Mouse (Mus musculus) stomach, embryonic 14.5 days (tissue): ENCODE results near the gene Creb3l1. TPM values are rescaled to one million over a fixed set of nuclear protein-coding genes. Genes with fewer than 3 reads are reported as not detected.

Source experiments
- ATAC-seq: fragments of 200-750 bp; cut with Nextera tagmentation; 2 replicates; pipeline ENCODE4 v1.8.0; 2017; ENCODE audit warnings: low read depth, moderate TSS enrichment; ENCODE audit not compliant: insufficient number of reproducible peaks, insufficient read depth, low FRiP score
- H3K27ac ChIP-seq: fragments of 300-500 bp; sonication (generic); 2 replicates; pipeline ENCODE4 v1.5.1; 2014; ENCODE audit warnings: mild to moderate bottlenecking, low read length, moderate library complexity, mixed read lengths
- H3K27me3 ChIP-seq: fragments of 300-500 bp; sonication (generic); 2 replicates; pipeline ENCODE4 v1.6.1; 2014; ENCODE audit warnings: low read length, control low read depth, mixed read lengths; ENCODE audit not compliant: control insufficient read depth, insufficient read depth
- H3K36me3 ChIP-seq: fragments of 300-500 bp; sonication (generic); 2 replicates; pipeline ENCODE4 v1.6.1; 2014; ENCODE audit warnings: mild to moderate bottlenecking, control low read depth, low read length, moderate library complexity, mixed read lengths; ENCODE audit not compliant: control insufficient read depth, insufficient read depth
- H3K4me1 ChIP-seq: fragments of 300-500 bp; sonication (generic); 2 replicates; pipeline ENCODE4 v1.6.1; 2014; ENCODE audit warnings: low read length, control low read depth, mixed read lengths; ENCODE audit not compliant: control insufficient read depth, insufficient read depth
- H3K4me2 ChIP-seq: fragments of 300-500 bp; sonication (generic); replicated peaks from 2 replicates; pipeline ENCODE4 v1.6.1; 2014; ENCODE audit warnings: low read depth, low read length, control low read depth
- H3K4me3 ChIP-seq: fragments of 300-500 bp; sonication (generic); 2 replicates; pipeline ENCODE4 v1.5.1; 2014; ENCODE audit warnings: low read depth, low read length, control low read depth
- H3K9ac ChIP-seq: fragments of 300-500 bp; sonication (generic); replicated peaks from 2 replicates; pipeline ENCODE4 v1.6.1; 2014; ENCODE audit warnings: low read depth, mild to moderate bottlenecking, control low read depth, low read length, moderate library complexity, mixed read lengths
- H3K9me3 ChIP-seq: fragments of 300-500 bp; sonication (generic); 2 replicates; pipeline ENCODE4 v1.6.1; 2016; ENCODE audit warnings: low read depth, low read length, control low read depth; ENCODE audit not compliant: control insufficient read depth
- WGBS: fragments of 180-500 bp; shearing (Covaris S2); extraction: QIAGEN DNeasy Blood & Tissue Kit; methylation state at CpG from one replicate; pipeline ENCODE4 v1.1.7; 2014; 5-methylcytosine and 5-hydroxymethylcytosine counted together
- polyA plus RNA-seq: library from polyadenylated mRNA; unstranded; fragments of >200 nt; fragmentation: Nextera tagmentation; extraction: Ambion mirVana; gene quantifications from 2 replicates; pipeline ENCODE4 v1.2.1, GENCODE M21; 2014

The Creb3l1 gene
- 33.2 and 35.2 TPM in 2 replicates for polyA plus RNA-seq

- no peaks in the 10 kb centered on the region for H3K27me3 ChIP-seq
- H3K4me3 ChIP-seq, result peak within 1 kb of the TSS; percentile 84
- no peaks in the 10 kb centered on the region for H3K36me3 ChIP-seq
- WGBS, result under 1% methylated on average over 24 of the region's 27 CpGs
- peak within 1 kb of the TSS; percentile 86 for H3K27ac ChIP-seq
- peak within 1 kb of the TSS; percentile 52 for H3K9ac ChIP-seq
- no peaks in the 10 kb centered on the region for H3K9me3 ChIP-seq
- peak; percentile 28 for ATAC-seq
- peak within 1 kb of the TSS; percentile 87 for H3K4me2 ChIP-seq
- peaks cover 34% of the 10 kb centered on the region for H3K4me1 ChIP-seq
Measured at GRCm38 (mm10) chr2:92024274-92024672, at the start of gene Creb3l1. Gene Creb3l1 (minus strand): TSS chr2:92024502.

- ATAC-seq, result no peak
- Histone ChIP-seq H3K27me3 (no peaks in the 10 kb centered on the region), H3K36me3 (no peaks in the 10 kb centered on the region), H3K4me1 (no peaks in the 10 kb centered on the region), H3K9ac (no peak overlapping the region), H3K4me2 (no peak overlapping the region), H3K4me3 (no peak overlapping the region), H3K27ac (no peak overlapping the region), H3K9me3 (no peaks in the 10 kb centered on the region)
- WGBS, result 79% methylated on average over 4 of the region's 4 CpGs
Measured at GRCm38 (mm10) chr2:92071143-92071542, 46.8 kb upstream of the Creb3l1 start.

- no peak overlapping the region for H3K4me2 ChIP-seq
- 69% methylated on average over 5 of the region's 5 CpGs for whole genome bisulfite sequencing
Measured at GRCm38 (mm10) chr2:92069630-92070029, 45.3 kb upstream of the Creb3l1 start.

GRCm38 (mm10) chr2:92067600-92067999 lies 43.3 kb upstream of the Creb3l1 start:
- no peak for ATAC-seq
- no peak overlapping the region for H3K9ac ChIP-seq
- H3K27ac ChIP-seq, result no peak overlapping the region
- no peak overlapping the region for H3K4me3 ChIP-seq
- no peak overlapping the region for H3K4me2 ChIP-seq
- H3K27me3 ChIP-seq, result no peaks in the 10 kb centered on the region
- H3K36me3 ChIP-seq, result no peaks in the 10 kb centered on the region
- H3K9me3 ChIP-seq, result no peaks in the 10 kb centered on the region
- H3K4me1 ChIP-seq, result no peaks in the 10 kb centered on the region
- WGBS, result 53% methylated on average over 3 of the region's 3 CpGs

More at GRCm38 (mm10) chr2:92069630-92070029, 45.3 kb upstream of the Creb3l1 start:
- H3K27ac ChIP-seq, result no peak overlapping the region
- H3K9ac ChIP-seq, result no peak overlapping the region
- no peak overlapping the region for H3K4me3 ChIP-seq
- no peaks in the 10 kb centered on the region for H3K36me3 ChIP-seq
- H3K9me3 ChIP-seq, result no peaks in the 10 kb centered on the region
- H3K27me3 ChIP-seq, result no peaks in the 10 kb centered on the region
- H3K4me1 ChIP-seq, result no peaks in the 10 kb centered on the region
- ATAC-seq, result no peak

- Histone ChIP-seq H3K4me1 (no peaks in the 10 kb centered on the region), H3K9me3 (no peaks in the 10 kb centered on the region), H3K27ac (no peak overlapping the region), H3K36me3 (no peaks in the 10 kb centered on the region), H3K4me3 (no peak overlapping the region), H3K4me2 (no peak overlapping the region), H3K9ac (no peak overlapping the region), H3K27me3 (no peaks in the 10 kb centered on the region)
- no peak for ATAC-seq
- WGBS, result 53% methylated on average over 1 of the region's 1 CpGs
Measured at GRCm38 (mm10) chr2:92066899-92067298, 42.6 kb upstream of the Creb3l1 start.

GRCm38 (mm10) chr2:92065938-92066337 lies 41.6 kb upstream of the Creb3l1 start:
- Histone ChIP-seq H3K9me3 (no peaks in the 10 kb centered on the region), H3K4me1 (no peaks in the 10 kb centered on the region), H3K4me3 (no peak overlapping the region), H3K36me3 (no peaks in the 10 kb centered on the region), H3K27ac (no peak overlapping the region), H3K9ac (no peak overlapping the region), H3K4me2 (no peak overlapping the region), H3K27me3 (no peaks in the 10 kb centered on the region)
- WGBS, result 54% methylated on average over 6 of the region's 6 CpGs
- no peak for ATAC-seq

- 0 out of 2 replicates have a peak, but pooled peaks cover 3% of the 10 kb centered on the region for H3K27me3 ChIP-seq
- no peaks in the 10 kb centered on the region for H3K4me1 ChIP-seq
- no peaks in the 10 kb centered on the region for H3K36me3 ChIP-seq
- no peak overlapping the region for H3K4me3 ChIP-seq
- no peak overlapping the region for H3K4me2 ChIP-seq
- H3K27ac ChIP-seq, result no peak overlapping the region
- H3K9ac ChIP-seq, result no peak overlapping the region
- H3K9me3 ChIP-seq, result no peaks in the 10 kb centered on the region
- 83% methylated on average over 8 of the region's 8 CpGs for WGBS
- no peak for ATAC-seq
Measured at GRCm38 (mm10) chr2:92065269-92065888, 41.1 kb upstream of the Creb3l1 start.

- Histone ChIP-seq H3K27me3 (peaks cover 7% of the 10 kb centered on the region; the same call in 1 of the 2 replicates), H3K27ac (no peak overlapping the region), H3K9me3 (no peaks in the 10 kb centered on the region), H3K36me3 (no peaks in the 10 kb centered on the region), H3K4me1 (peaks cover 11% of the 10 kb centered on the region; the same call in 1 of the 2 replicates), H3K4me3 (no peak overlapping the region), H3K4me2 (no peak overlapping the region), H3K9ac (no peak overlapping the region)
- 56% methylated on average over 5 of the region's 5 CpGs for WGBS
- no peak for ATAC-seq
Measured at GRCm38 (mm10) chr2:92063106-92063505, 38.8 kb upstream of the Creb3l1 start.

GRCm38 (mm10) chr2:92061337-92061736 lies 37.0 kb upstream of the Creb3l1 start:
- Histone ChIP-seq H3K27me3 (peaks cover 7% of the 10 kb centered on the region; the same call in 1 of the 2 replicates), H3K4me1 (peaks cover 11% of the 10 kb centered on the region; the same call in 1 of the 2 replicates), H3K9ac (no peak overlapping the region), H3K36me3 (no peaks in the 10 kb centered on the region), H3K9me3 (no peaks in the 10 kb centered on the region), H3K4me3 (no peak overlapping the region), H3K27ac (no peak overlapping the region), H3K4me2 (no peak overlapping the region)
- ATAC-seq, result no peak
- 74% methylated on average over 5 of the region's 5 CpGs for WGBS
